Comparison of ENCODE assay signal across 12 mouse cellular contexts in genomic region chr6:88976994-88977393, GRCm38 (mm10).
DNase-seq lines count a peak whose midpoint lies in the region; ATAC-seq and TF ChIP-seq lines count a peak whose summit lies in the region.
"Had no signal": no experiment of that assay in that cellular context is flagged by ENCODE, and none has a peak within 500 bp of the region (broad histone marks: within the 10 kb centered on the region; RNA-seq: fewer than 3 reads in every experiment).

No protein-coding gene starts in this region.

- no peak overlapping the region for H3K27ac ChIP-seq in forebrain, embryonic 16.5 days (ENCODE audit: low read length)
- peak overlapping the region; percentile 81 for H3K27ac ChIP-seq in midbrain, embryonic 11.5 days (ENCODE audit: low read depth, low read length)
- no peak overlapping the region for H3K27ac ChIP-seq in liver, postnatal 0 days (ENCODE audit: low read depth)
- H3K27ac ChIP-seq in gastrocnemius, adult 2 months: no peak overlapping the region

- peaks cover 35% of the 10 kb centered on the region for H3K4me1 ChIP-seq in forebrain, embryonic 16.5 days (replicated peaks; ENCODE audit: control insufficient read depth, insufficient read depth, low read length)
- peaks cover 74% of the 10 kb centered on the region for H3K4me1 ChIP-seq in midbrain, embryonic 11.5 days (ENCODE audit: control insufficient read depth, insufficient read depth, low read length)
- H3K4me1 ChIP-seq in liver, postnatal 0 days (ENCODE audit: insufficient read depth): no peaks in the 10 kb centered on the region

- H3K4me3 ChIP-seq in forebrain, embryonic 16.5 days (replicated peaks; ENCODE audit: low read length): no peak overlapping the region
- no peak overlapping the region for H3K4me3 ChIP-seq in midbrain, embryonic 11.5 days (ENCODE audit: low read depth, low read length)
- H3K4me3 ChIP-seq in liver, postnatal 0 days (ENCODE audit: low read depth, low read length): no peak overlapping the region
- no peak overlapping the region for H3K4me3 ChIP-seq in gastrocnemius, adult 2 months

- 0 out of 2 replicates have a peak overlapping the region, but pooled peaks have one; percentile 5 for H3K9ac ChIP-seq in forebrain, embryonic 16.5 days (replicated peaks; ENCODE audit: low read depth, low read length)
- peak overlapping the region; percentile 52 for H3K9ac ChIP-seq in midbrain, embryonic 11.5 days (ENCODE audit: low read length)
- no peak overlapping the region for H3K9ac ChIP-seq in liver, postnatal 0 days (replicated peaks)

- peak overlapping the region; percentile 6 for H3K4me2 ChIP-seq in forebrain, embryonic 16.5 days (ENCODE audit: low read length)
- peak overlapping the region; percentile 29 for H3K4me2 ChIP-seq in midbrain, embryonic 11.5 days
- no peak overlapping the region for H3K4me2 ChIP-seq in liver, postnatal 0 days (ENCODE audit: low read depth, low read length)

- peak; percentile 8 for DNase-seq in thymus, postnatal 25 days
- DNase-seq in thymus, adult 18-20 months: no peak
- DNase-seq in midbrain, embryonic 11.5 days (ENCODE audit: low spot score, missing footprints): peak; percentile 93
- no peak for DNase-seq in liver, postnatal 0 days
- DNase-seq in gastrocnemius, adult 2 months: no peak
- DNase-seq in adrenal gland, adult 8-10 months: no peak
- DNase-seq in frontal cortex, postnatal 14 days (ENCODE audit: low spot score in 2 of 2): no peak
- DNase-seq: adrenal gland, adult 2 months; cerebellum, adult 9-10 months; liver; right cerebral cortex, postnatal 4 days had no signal

- H3K36me3 ChIP-seq in forebrain, embryonic 16.5 days (ENCODE audit: control insufficient read depth, insufficient read depth): no peaks in the 10 kb centered on the region
- no peaks in the 10 kb centered on the region for H3K36me3 ChIP-seq in midbrain, embryonic 11.5 days (ENCODE audit: control insufficient read depth, insufficient read depth, low read length)
- no peaks in the 10 kb centered on the region for H3K36me3 ChIP-seq in liver, postnatal 0 days (replicated peaks; ENCODE audit: insufficient read depth, low read length)

- peaks cover 18% of the 10 kb centered on the region for H3K27me3 ChIP-seq in forebrain, embryonic 16.5 days (replicated peaks; ENCODE audit: control insufficient read depth, insufficient read depth, low read length)
- H3K27me3 ChIP-seq in midbrain, embryonic 11.5 days (ENCODE audit: control insufficient read depth, insufficient read depth, low read length): no peaks in the 10 kb centered on the region
- peaks cover 13% of the 10 kb centered on the region for H3K27me3 ChIP-seq in liver, postnatal 0 days (ENCODE audit: insufficient read depth, low read length)

- WGBS in forebrain, embryonic 16.5 days: 0% methylated on average over 8 of the region's 8 CpGs
- 0% methylated on average over 8 of the region's 8 CpGs for WGBS in midbrain, embryonic 11.5 days
- 6% methylated on average over 8 of the region's 8 CpGs for WGBS in liver, postnatal 0 days (ENCODE audit: insufficient replicate concordance)

- intact Hi-C loops in gastrocnemius, adult 2 months (cut with DNase I): no loop called here

- no peak for TF ChIP-seq EP300 in liver, postnatal 0 days (IDR thresholded peaks at IDR 0.05; ENCODE audit: low read depth)

- ATAC-seq in forebrain, embryonic 16.5 days: no peak
- ATAC-seq in midbrain, embryonic 11.5 days (ENCODE audit: low FRiP score): 0 out of 2 replicates have a peak, but pooled peaks have one; percentile 4
- ATAC-seq in liver, postnatal 0 days: no peak

- no peaks in the 10 kb centered on the region for H3K9me3 ChIP-seq in forebrain, embryonic 16.5 days (ENCODE audit: control insufficient read depth, low read length)
- no peaks in the 10 kb centered on the region for H3K9me3 ChIP-seq in midbrain, embryonic 11.5 days (ENCODE audit: control insufficient read depth, low read length)
- H3K9me3 ChIP-seq in liver, postnatal 0 days (ENCODE audit: low read length): no peaks in the 10 kb centered on the region

- TF ChIP-seq CTCF in liver, postnatal 0 days (IDR thresholded peaks at IDR 0.05; ENCODE audit: low read depth): no peak
- no peak for TF ChIP-seq CTCF in gastrocnemius, adult 2 months (IDR thresholded peaks at IDR 0.05)

Comparison
In these comparisons a context has a peak if more than half of its experiments do, and no peak if none do; other contexts are left out.
1. DNase-seq: peak in thymus, postnatal 25 days (single experiment) and midbrain, embryonic 11.5 days (single experiment); none in thymus, adult 18-20 months (0 of 2), liver, postnatal 0 days (single experiment), gastrocnemius, adult 2 months (single experiment), adrenal gland, adult 8-10 months (single experiment) and frontal cortex, postnatal 14 days (0 of 2).